Mouse (Mus musculus) kidney, adult 2 months (tissue): Measurements from ENCODE around the gene Trpm3.

ENCODE experiments used
- CTCF ChIP-seq: fragments of 200-500 bp; conservative IDR thresholded peaks from 2 replicates; pipeline ENCODE4 v1.5.1; 2011; ENCODE audit warnings: low read depth, mild to moderate bottlenecking, control low read depth, low read length, moderate library complexity, mixed read lengths; ENCODE audit not compliant: insufficient read depth, insufficient read length
- POLR2A ChIP-seq: fragments of 200-500 bp; IDR thresholded peaks from one replicate; pipeline ENCODE4 v1.6.1; 2011; ENCODE audit warnings: low read depth, low read length, control low read depth

- no peak for TF ChIP-seq POLR2A
- TF ChIP-seq CTCF = no peak
Observed at GRCm38 (mm10) chr19:22869853-22870252, 731.0 kb downstream of the Trpm3 start.
